8 mouse cellular contexts compared by ENCODE assay signal in the genomic region with DNA sequence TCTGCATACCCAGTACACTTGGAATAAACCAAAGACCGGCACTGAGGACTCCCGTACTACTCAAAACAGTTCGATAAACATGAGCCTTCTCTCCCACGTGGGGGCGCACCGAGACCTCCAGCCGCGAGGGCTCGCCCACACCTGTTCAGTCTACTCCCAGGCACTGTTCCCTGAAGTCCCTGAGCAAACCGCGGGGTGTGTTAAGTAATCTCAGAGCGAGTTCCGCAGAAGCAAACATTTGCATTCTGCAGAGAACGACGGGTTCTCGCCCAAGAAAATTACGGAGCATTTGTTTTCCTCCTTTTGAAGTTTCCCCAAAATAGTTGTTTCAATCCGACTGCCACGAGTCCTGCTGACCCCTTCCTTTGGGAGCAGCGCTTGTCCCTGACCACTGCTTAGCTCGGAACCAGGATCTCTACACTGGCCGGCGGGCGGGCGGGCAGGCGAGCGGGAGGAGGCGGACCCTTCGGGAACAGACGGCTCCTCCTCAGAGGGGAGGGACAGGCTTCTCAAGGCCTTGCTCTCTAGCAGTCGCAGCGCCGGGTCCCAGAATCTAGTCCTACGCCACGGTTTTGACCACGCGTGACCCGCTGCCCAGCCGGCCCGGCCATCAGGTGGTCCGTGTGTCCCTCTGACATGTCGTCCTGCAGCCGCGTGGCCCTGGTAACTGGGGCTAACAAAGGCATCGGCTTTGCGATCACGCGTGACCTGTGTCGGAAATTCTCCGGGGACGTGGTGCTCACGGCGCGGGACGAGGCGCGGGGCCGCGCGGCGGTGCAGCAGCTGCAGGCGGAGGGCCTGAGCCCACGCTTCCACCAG. TPM values are rescaled to one million over a fixed set of nuclear protein-coding genes. Genes with fewer than 3 reads are reported as not detected.
DNase-seq lines count a peak whose midpoint lies in the region; ATAC-seq and TF ChIP-seq lines count a peak whose summit lies in the region.

Gene Cbr3 (plus strand): TSS at position 527 of the 819 bp plus-strand sequence.

- intact Hi-C loops in heart, postnatal 36 days (cut with DNase I): loop anchor here (1.0 kb wide), 1 partner anchor 84 kb away; no protein-coding TSS in a partner anchor

- TF ChIP-seq POLR2A in ES-Bruce4 (IDR thresholded peaks at IDR 0.05; ENCODE audit: insufficient read depth, low read length): no peak

- peak; percentile 67 to 71 for DNase-seq in cerebellum, adult 18-20 months
- peak; percentile 47 for DNase-seq in forelimb bud, embryonic 11.5 days (ENCODE audit: low read depth, low spot score)
- peak; percentile 71 to 72 for DNase-seq in heart, postnatal 36 days
- peak; percentile 64 to 73 for DNase-seq in layer of hippocampus, adult 8-10 months (ENCODE audit: low spot score in 2 of 2)
- peak; percentile 81 for DNase-seq in lung, embryonic 14.5 days
- peak; percentile 66 to 72 for DNase-seq in thymus, adult 18-20 months

- H3K9ac ChIP-seq in ES-Bruce4 (ENCODE audit: low read depth, poor library complexity, severe bottlenecking): peak within 1 kb of the TSS; percentile 50
- peak within 1 kb of the TSS; percentile 51 for H3K9ac ChIP-seq in lung, embryonic 14.5 days

- under 1% methylated on average over 63 of the region's 63 CpGs for WGBS in lung, embryonic 14.5 days

- H3K4me2 ChIP-seq in lung, embryonic 14.5 days: peak within 1 kb of the TSS; percentile 96

- peak within 1 kb of the TSS; percentile 69 for H3K4me3 ChIP-seq in ES-Bruce4 (ENCODE audit: low read depth, low read length)
- H3K4me3 ChIP-seq in lung, embryonic 14.5 days (ENCODE audit: low read depth, low read length): peak within 1 kb of the TSS; percentile 48

- peaks cover 4% of the 10 kb centered on the region for H3K4me1 ChIP-seq in ES-Bruce4 (ENCODE audit: control insufficient read depth, insufficient read depth, low read length)
- peaks cover 3% of the 10 kb centered on the region; the same call in 1 of the 2 replicates for H3K4me1 ChIP-seq in lung, embryonic 14.5 days (ENCODE audit: insufficient read depth)

- no peaks in the 10 kb centered on the region for H3K36me3 ChIP-seq in ES-Bruce4 (ENCODE audit: control insufficient read depth, insufficient read depth, low read length, poor library complexity, severe bottlenecking)
- H3K36me3 ChIP-seq in lung, embryonic 14.5 days (ENCODE audit: insufficient read depth): no peaks in the 10 kb centered on the region

- no peak for TF ChIP-seq EP300 in ES-Bruce4 (IDR thresholded peaks at IDR 0.05; ENCODE audit: insufficient read depth, low read depth, low read length)

- no peaks in the 10 kb centered on the region for H3K9me3 ChIP-seq in ES-Bruce4 (replicated peaks; ENCODE audit: control insufficient read depth, insufficient read depth, low read length, poor library complexity, severe bottlenecking)
- H3K9me3 ChIP-seq in lung, embryonic 14.5 days (ENCODE audit: low read depth, low read length): no peaks in the 10 kb centered on the region

- peaks cover 2% of the 10 kb centered on the region; the same call in 1 of the 2 replicates for H3K27me3 ChIP-seq in ES-Bruce4 (ENCODE audit: control insufficient read depth, insufficient read depth, low read length, poor library complexity, severe bottlenecking)
- peaks cover 43% of the 10 kb centered on the region for H3K27me3 ChIP-seq in lung, embryonic 14.5 days (ENCODE audit: insufficient read depth, low read length)

- peak within 1 kb of the TSS; percentile 90 for H3K27ac ChIP-seq in ES-Bruce4 (ENCODE audit: insufficient read depth, low read length)
- H3K27ac ChIP-seq in lung, embryonic 14.5 days (ENCODE audit: low read depth): no peak within 1 kb of the TSS

- ATAC-seq in lung, embryonic 14.5 days (ENCODE audit: insufficient read depth): peak; percentile 92
- peak; percentile 60 for ATAC-seq in neutrophil, adult 5-6 weeks (ENCODE audit: extremely low read depth, insufficient number of reproducible peaks, low FRiP score, poor library complexity, severe bottlenecking)

- TF ChIP-seq CTCF in ES-Bruce4 (IDR thresholded peaks at IDR 0.05; ENCODE audit: low read depth, low read length): peak; percentile 65
- TF ChIP-seq CTCF in lung, embryonic 14.5 days (IDR thresholded peaks at IDR 0.05; ENCODE audit: low read depth): peak; percentile 73

RNA-seq across cellular contexts. Expression of gene Cbr3, which starts in this region (rescaled TPM):
- 7.0 and 9.3 TPM in 2 replicates for polyA plus RNA-seq in ES-Bruce4 (2011; ENCODE audit: insufficient read depth, insufficient read length, low read depth, missing spikeins)
- 1 to 10 TPM; 2.9 to 3.6 TPM for total RNA-seq in heart, postnatal 36 days (2021)
- total RNA-seq in layer of hippocampus, adult 8-10 months (2022): 10 to 100 TPM; 16.9 to 19.0 (median 17.5) TPM
- polyA plus RNA-seq in lung, embryonic 14.5 days (2014; fragmentation: Nextera tagmentation; extraction: Ambion mirVana): 4.4 and 5.4 TPM in 2 replicates
- 1.2 and 2.1 TPM in 2 replicates for total RNA-seq in neutrophil, adult 5-6 weeks (2017)
